Mouse (Mus musculus) megakaryocyte, embryonic 14.5 days (primary cell): Measurements from ENCODE around the gene Taok3.

Source experiments
- FLI1 ChIP-seq: IDR thresholded peaks from 2 replicates; pipeline ENCODE4 v1.6.1; 2012; ENCODE audit warnings: low read length, inconsistent platforms, mixed read lengths
- GATA1 ChIP-seq: IDR thresholded peaks from 3 replicates; pipeline ENCODE4 v1.6.1; 2012; ENCODE audit warnings: mixed read lengths, low read length, inconsistent platforms, borderline replicate concordance

DNA sequence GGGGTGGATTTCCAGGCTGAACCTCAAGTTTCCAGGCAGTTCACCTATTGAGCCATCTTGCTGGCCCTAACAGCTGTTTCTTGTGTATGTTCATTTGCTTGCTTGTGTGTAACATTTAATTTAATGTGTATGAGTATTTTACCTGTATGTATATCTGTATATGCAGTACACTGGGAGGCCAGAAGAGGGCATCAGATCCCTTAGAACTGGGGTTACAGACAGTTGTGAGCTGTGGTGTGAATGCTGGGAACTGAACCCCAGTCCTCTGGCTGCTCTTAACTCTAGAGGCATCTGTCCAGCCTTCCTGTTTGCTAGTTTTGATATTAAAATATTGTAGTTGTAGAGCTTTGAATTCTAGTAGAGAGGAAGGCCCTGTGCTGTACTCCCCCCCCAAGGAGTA is 33.0 kb downstream of the Taok3 start:
- TF ChIP-seq GATA1 (no peak), FLI1 (no peak)
